Mouse (Mus musculus) bone marrow macrophage, adult 2 months (primary cell): ENCODE data around the gene Wdr1. TPM values are rescaled to one million over a fixed set of nuclear protein-coding genes. Genes with fewer than 3 reads are reported as not detected.

ENCODE experiments used
- H3K27ac ChIP-seq: 2 replicates; pipeline ENCODE4 v1.5.1; 2012; ENCODE audit warnings: low read depth, low read length; ENCODE audit not compliant: insufficient read depth
- H3K4me1 ChIP-seq: 2 replicates; pipeline ENCODE4 v1.6.1; 2012; ENCODE audit warnings: low read length; ENCODE audit not compliant: control insufficient read depth, insufficient read depth
- H3K4me3 ChIP-seq: 2 replicates; pipeline ENCODE4 v1.5.1; 2012; ENCODE audit warnings: mild to moderate bottlenecking, low read length, moderate library complexity; ENCODE audit not compliant: insufficient read depth
- CTCF ChIP-seq: IDR thresholded peaks from 2 replicates; pipeline ENCODE4 v1.5.1; 2012; ENCODE audit warnings: low read depth, mild to moderate bottlenecking, low read length, moderate library complexity
- POLR2A ChIP-seq: IDR thresholded peaks from 2 replicates; pipeline ENCODE4 v1.6.1; 2012; ENCODE audit warnings: mild to moderate bottlenecking, low read depth, low read length, borderline replicate concordance
- polyA plus RNA-seq: library from polyadenylated mRNA; stranded (reverse); fragments of >200 nt; gene quantifications from 2 replicates; pipeline ENCODE4 v1.2.4, GENCODE M21; 2012; ENCODE audit not compliant: missing spikeins, insufficient read depth, insufficient read length

Wdr1 gene
- polyA plus RNA-seq, 1 experiment: 216 TPM

DNA sequence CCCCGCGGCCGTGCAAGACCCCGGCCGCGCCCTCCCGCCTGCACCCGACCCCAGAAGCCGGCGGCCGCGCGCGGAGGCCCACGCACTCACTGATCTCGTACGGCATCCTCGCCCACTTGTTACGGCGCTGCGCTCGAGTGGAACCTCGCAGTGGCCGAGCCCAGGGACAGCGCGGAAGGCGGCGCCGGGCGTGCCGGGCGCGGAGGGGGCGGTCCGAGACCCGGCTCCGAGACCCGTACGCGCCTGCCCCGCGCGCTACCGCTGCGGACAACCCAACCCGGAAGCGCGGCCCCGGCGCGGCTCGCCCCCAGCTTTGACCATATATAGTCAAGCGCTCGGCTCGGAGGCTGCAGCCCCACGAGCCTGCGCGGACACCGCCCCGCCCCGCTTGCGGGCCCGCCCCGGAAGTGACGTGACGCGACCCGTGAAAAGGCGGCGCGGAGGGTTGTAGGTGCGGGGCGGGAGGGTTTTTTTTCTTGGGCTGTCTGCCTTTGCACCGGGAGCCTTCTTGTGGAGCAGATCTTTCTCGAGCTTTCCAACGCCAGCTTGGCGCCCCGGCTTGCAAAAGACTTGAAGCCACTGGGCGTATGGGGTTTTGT lies 1.5 kb downstream of the Wdr1 start:
- peak overlapping the region; percentile 94 for H3K27ac ChIP-seq
- H3K4me3 ChIP-seq: peak overlapping the region; percentile 83
- H3K4me1 ChIP-seq: peaks cover 19% of the 10 kb centered on the region
- TF ChIP-seq CTCF (no peak), POLR2A (0 out of 2 replicates have a peak, but pooled peaks have one; percentile 40)

DNA sequence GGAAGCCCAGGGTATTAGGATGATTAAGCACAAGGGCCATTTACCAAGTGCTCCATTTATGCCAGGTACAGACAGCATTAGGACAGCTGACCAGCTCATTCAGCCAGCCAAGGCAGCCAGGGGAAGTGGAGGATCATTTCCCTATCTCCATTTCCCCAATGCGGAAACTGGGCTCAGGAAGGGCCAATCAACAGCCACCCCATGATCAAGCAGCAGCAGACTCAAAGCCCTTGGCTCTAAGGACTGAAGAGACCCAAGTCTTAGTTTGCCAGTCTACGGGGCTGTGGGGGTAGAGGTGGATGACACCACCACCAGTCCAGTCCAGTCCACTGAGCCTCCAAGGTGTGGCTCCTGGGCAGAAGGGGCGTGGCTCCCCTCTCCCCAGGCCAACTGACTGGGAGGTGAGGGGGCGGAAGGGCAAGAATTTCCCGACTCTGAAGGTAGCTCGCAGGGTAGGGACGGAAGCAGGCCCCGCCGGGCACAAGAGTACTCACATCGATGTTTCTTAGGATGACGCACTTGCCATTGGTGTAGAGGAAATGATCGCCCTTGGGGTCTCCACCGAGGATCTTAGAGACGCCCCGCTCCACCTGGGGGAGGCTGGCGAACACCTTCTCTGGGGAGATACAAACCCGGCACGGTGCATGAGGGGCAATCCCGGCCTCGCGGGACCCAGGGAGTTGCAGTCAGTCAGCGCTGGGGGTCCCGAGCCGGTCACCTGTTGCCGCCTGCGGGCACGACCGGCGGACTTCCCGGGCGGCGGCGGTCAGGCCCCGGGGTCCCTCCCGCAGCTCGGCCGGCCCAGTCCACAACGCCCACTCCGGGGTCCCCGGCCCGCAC lies 2.2 kb downstream of the Wdr1 start:
- Histone ChIP-seq H3K4me3 (peak overlapping the region; percentile 83), H3K4me1 (peaks cover 20% of the 10 kb centered on the region), H3K27ac (peak overlapping the region; percentile 82)
- TF ChIP-seq CTCF (no peak), POLR2A (no peak)

DNA sequence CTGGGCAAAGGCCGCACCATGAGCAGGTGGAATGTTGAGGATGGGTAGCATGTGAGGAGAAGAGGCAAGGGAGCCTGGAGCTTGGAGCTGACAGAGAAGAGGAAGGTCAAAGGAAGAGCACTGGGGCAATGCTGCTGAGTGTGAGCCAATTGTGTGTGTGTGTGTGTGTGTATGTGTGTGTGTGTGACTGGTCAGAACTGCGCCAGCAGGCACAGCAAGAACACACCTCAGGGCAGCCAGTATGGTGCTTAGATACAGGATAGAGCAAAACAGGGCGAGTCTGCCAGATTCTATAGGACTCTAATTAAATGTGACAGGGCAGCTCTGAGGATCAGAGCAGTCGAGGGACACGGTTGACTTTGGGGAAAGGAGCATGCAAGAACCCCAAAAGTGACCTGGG lies 4.2 kb downstream of the Wdr1 start:
- TF ChIP-seq POLR2A (no peak), CTCF (no peak)
- no peak overlapping the region for H3K27ac ChIP-seq
- H3K4me3 ChIP-seq: no peak overlapping the region
- peaks cover 34% of the 10 kb centered on the region for H3K4me1 ChIP-seq

DNA sequence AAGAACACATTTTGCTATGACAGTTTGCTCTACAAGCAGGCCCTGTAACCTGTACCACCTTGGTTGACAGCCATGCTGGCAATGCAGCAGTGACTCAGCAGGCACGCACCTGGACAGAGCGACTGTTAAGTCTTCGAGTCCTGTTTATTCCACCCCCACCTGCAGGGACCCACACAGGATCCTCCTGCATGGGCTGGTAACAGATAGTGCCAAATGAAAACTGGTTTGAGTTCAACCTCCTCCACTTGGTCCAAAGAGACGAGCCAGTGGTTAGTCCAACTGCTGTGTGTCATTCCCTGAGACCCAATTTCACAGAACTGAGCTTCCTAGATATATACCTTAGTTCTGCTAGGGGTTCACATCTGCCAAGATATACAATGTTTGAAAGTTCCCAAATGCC lies 5.2 kb downstream of the Wdr1 start:
- H3K4me1 ChIP-seq: peaks cover 40% of the 10 kb centered on the region
- H3K4me3 ChIP-seq: no peak overlapping the region
- TF ChIP-seq CTCF (no peak), POLR2A (no peak)
- no peak overlapping the region for H3K27ac ChIP-seq

DNA sequence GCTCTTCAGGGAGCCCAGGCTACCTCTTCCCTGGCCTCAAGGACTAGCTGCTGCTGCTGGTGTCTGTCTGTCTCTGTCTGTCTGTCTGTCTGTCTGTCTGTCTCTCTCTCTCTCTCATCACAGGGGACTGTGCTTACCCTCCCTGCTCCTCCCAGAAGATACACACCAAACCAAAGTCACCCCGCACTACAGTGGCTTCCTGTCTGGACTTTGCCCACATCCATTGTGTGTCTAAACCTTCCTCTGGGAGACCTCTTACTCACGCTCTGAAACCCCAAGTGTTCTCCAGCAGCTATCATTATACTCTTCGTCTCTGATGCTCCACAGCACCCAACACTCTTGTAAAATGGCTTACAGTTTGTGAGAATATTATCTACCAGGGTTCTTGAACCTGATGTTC lies 6.6 kb downstream of the Wdr1 start:
- Histone ChIP-seq H3K4me1 (peaks cover 51% of the 10 kb centered on the region), H3K27ac (no peak overlapping the region), H3K4me3 (no peak overlapping the region)
- TF ChIP-seq POLR2A: no peak
- TF ChIP-seq CTCF: no peak

DNA sequence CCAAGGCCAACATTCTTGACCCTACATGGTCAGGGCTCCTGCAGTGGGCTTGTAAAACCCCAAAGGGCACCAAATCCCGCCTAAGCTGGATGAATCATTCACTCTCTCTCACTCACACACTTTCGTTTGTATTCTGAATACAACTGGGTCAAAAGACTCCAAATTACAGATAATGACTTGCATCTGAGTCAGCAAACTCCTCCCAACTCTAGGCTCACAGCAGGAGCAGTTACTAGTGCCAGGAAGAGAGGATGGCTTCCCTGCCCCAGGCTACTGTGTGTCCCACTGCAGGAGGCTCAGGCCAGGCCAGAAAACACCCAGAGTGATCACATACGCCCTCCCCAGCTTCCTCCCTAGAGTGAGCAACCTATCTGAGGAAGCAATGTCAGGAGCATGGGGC lies 9.1 kb downstream of the Wdr1 start:
- no peak overlapping the region for H3K4me3 ChIP-seq
- no peak overlapping the region for H3K27ac ChIP-seq

DNA sequence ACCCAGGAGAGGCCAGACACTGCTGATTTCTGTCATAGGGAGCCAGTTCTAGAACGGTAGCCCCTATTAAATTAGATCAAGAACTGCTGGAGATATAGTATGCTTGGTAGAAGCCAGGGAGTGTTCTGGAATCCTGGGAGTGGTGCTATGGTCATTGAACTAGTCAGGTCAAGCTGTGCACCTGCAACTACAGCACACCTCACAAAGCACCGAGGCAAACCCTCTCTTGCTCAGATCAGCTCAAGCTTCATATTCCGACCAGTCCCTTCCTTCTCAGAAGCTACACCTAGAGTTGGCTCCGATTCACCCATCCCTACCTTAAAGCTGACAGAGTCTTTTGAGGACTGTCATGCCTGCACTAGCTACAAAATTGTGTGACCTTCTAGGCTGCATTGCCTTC lies 9.5 kb downstream of the Wdr1 start:
- no peak overlapping the region for H3K27ac ChIP-seq
- TF ChIP-seq CTCF: no peak
- no peak for TF ChIP-seq POLR2A

More for the DNA sequence above, 9.1 kb downstream of the Wdr1 start:
- TF ChIP-seq CTCF: no peak
- TF ChIP-seq POLR2A: no peak
- H3K4me1 ChIP-seq: peaks cover 60% of the 10 kb centered on the region

DNA sequence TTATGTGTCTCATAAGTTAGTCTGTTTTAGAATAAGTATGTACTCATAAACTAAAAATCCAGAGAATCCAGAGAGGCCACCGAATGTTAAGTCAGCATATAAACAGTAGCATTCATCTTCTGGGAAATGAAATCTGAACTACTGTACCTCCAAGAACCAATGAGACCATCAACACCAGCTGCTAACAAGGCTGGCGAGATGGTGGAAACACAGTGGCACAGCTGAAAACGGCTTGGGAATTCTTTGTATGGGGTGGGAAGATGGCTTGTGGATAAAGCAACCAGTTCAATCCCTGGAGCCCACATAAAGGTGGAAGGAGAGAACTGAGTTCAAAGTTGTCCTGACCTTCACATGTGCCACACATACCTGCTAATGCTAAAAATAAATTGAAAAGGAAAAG lies 10.4 kb downstream of the Wdr1 start:
- H3K27ac ChIP-seq: no peak overlapping the region
- TF ChIP-seq CTCF (no peak), POLR2A (no peak)
- H3K4me1 ChIP-seq: peaks cover 54% of the 10 kb centered on the region
- H3K4me3 ChIP-seq: no peak overlapping the region

More for the DNA sequence above, 9.5 kb downstream of the Wdr1 start:
- H3K4me3 ChIP-seq: no peak overlapping the region
- H3K4me1 ChIP-seq: peaks cover 56% of the 10 kb centered on the region

DNA sequence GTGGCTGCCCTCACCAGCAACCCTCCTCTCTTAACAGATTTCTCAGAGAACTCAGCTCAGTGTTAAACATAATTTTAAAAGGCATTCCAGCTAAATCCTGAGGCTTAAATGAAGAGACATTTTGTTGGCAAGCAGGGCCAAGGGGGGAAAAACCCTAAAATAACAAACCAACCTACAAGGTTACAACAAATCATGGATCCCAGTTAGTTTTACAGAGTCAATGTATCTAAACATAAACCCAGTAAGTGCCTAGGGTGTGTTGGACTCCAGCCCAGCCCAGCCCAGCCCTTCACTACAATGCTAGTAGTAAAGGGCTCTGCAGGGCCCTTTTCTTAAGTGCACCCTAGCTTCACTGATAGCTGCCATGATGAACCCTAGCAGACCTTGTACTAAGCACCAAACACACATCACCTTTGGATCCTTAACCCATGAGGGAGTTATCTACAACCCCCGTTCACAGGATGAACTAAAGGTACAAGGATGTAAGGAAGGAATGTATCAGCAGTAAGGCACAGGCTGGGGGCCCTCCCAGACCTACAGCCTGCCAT lies 12.7 kb downstream of the Wdr1 start:
- peaks cover 50% of the 10 kb centered on the region for H3K4me1 ChIP-seq

DNA sequence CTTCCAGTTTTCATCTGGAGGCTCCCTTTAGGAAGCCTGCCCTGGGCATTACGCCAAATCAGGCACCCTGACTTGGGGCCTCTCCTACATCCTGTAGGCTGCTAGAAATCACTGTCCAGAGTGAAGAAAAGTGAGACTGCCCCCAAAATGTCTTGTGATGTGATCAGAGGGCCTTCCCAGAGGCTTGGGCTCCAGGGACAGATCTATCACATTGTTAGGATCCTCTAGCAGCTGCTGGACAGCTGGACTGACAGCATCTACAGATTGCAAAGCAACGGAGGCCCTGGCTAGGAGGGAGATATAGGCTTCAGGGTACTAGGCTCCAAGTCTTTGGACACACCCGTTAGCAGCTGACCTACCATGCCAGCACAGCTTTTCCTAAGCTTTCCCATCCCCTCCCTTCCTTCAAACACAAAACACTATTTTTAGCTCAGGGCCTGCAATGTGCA lies 13.5 kb downstream of the Wdr1 start:
- TF ChIP-seq POLR2A (no peak), CTCF (no peak)
- Histone ChIP-seq H3K27ac (peak overlapping the region; percentile 20; the same call in 1 of the 2 replicates), H3K4me3 (no peak overlapping the region), H3K4me1 (peaks cover 42% of the 10 kb centered on the region)

More for the DNA sequence above, 12.7 kb downstream of the Wdr1 start:
- TF ChIP-seq CTCF: no peak
- no peak for TF ChIP-seq POLR2A
- Histone ChIP-seq H3K27ac (no peak overlapping the region), H3K4me3 (no peak overlapping the region)
